8 mouse cellular contexts compared by ENCODE assay signal in the genomic region with DNA sequence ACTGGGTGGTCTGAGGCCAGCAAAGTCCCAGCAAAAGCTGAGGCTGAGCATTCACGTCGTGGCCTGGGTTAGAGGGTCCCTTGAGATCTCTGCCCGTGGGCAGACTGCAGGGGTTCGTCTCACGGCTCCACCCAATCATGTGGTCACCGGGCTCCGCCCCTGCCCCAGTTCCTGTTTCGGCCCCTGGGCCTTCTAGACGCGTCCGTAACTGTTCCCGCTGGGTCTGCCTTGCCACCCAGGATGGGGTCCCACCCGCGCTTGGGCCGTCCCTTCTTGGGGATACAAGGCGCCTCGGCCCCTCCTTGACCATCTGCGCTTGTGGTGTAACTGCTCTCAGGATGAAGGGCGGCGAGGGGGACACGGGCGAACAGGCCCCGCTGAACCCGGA. TPM values are rescaled to one million over a fixed set of nuclear protein-coding genes. Genes with fewer than 3 reads are reported as not detected.
DNase-seq lines count a peak whose midpoint lies in the region; ATAC-seq and TF ChIP-seq lines count a peak whose summit lies in the region.

A gene (plus strand): TSS at position 165 of the 388 bp plus-strand sequence.

- H3K9ac ChIP-seq in heart, embryonic 13.5 days: peak within 1 kb of the TSS; percentile 92
- H3K9ac ChIP-seq in liver, embryonic 14.5 days (replicated peaks): peak within 1 kb of the TSS; percentile 90
- peak within 1 kb of the TSS; percentile 95 for H3K9ac ChIP-seq in stomach, postnatal 0 days (ENCODE audit: low read length)

- peaks cover 12% of the 10 kb centered on the region for H3K79me2 ChIP-seq in C2C12 (ENCODE audit: control insufficient read depth, insufficient read depth)

- no peak for TF ChIP-seq EP300 in liver, embryonic 14.5 days (IDR thresholded peaks at IDR 0.05; ENCODE audit: low read depth)
- no peak for TF ChIP-seq EP300 in stomach, postnatal 0 days (optimal IDR thresholded peaks at IDR 0.05)

- no peaks in the 10 kb centered on the region for H3K9me3 ChIP-seq in heart, embryonic 13.5 days
- H3K9me3 ChIP-seq in liver, embryonic 14.5 days (ENCODE audit: control insufficient read depth, low read length): no peaks in the 10 kb centered on the region
- no peaks in the 10 kb centered on the region for H3K9me3 ChIP-seq in stomach, postnatal 0 days (ENCODE audit: control insufficient read depth, low read length)

- DNase-seq in brain, adult 2 months (ENCODE audit: low read depth, low spot score): peak; percentile 88
- DNase-seq in fibroblast of lung, adult 2 months (ENCODE audit: low read depth): peak; percentile 66
- peak; percentile 94 for DNase-seq in kidney, postnatal 10 days
- DNase-seq in liver, embryonic 14.5 days (ENCODE audit: low read depth in 3 of 3, low spot score in 3 of 3): peak in 1 of 3 experiments; percentile 52
- peak; percentile 82 for DNase-seq in neural tube, embryonic 10.5 days (ENCODE audit: extremely low spot score, low spot score)
- DNase-seq in stomach, postnatal 0 days (ENCODE audit: low spot score): peak; percentile 90

- no peaks in the 10 kb centered on the region for H3K79me3 ChIP-seq in C2C12 (ENCODE audit: low read depth)

- TF ChIP-seq CTCF in C2C12 (IDR thresholded peaks at IDR 0.05; ENCODE audit: control insufficient read depth, insufficient read depth, insufficient read length): no peak
- TF ChIP-seq CTCF in liver, embryonic 14.5 days (IDR thresholded peaks at IDR 0.05; ENCODE audit: low read depth): no peak
- TF ChIP-seq CTCF in stomach, postnatal 0 days (IDR thresholded peaks at IDR 0.05; ENCODE audit: low read depth): no peak

- H3ac ChIP-seq in C2C12 (ENCODE audit: control insufficient read depth, insufficient read length, low read depth): peak within 1 kb of the TSS; percentile 83

- H3K4me1 ChIP-seq in heart, embryonic 13.5 days: peaks cover 34% of the 10 kb centered on the region
- peaks cover 35 to 53% of the 10 kb centered on the region in 2 experiments for H3K4me1 ChIP-seq in liver, embryonic 14.5 days (replicated peaks; ENCODE audit: control insufficient read depth in 2 of 2, insufficient read depth in 2 of 2, low read length in 1 of 2)
- H3K4me1 ChIP-seq in stomach, postnatal 0 days (replicated peaks; ENCODE audit: control insufficient read depth, insufficient read depth): peaks cover 4% of the 10 kb centered on the region; the same call in 1 of the 2 replicates

- H3K36me3 ChIP-seq in C2C12 (ENCODE audit: control insufficient read depth, insufficient read depth): peaks cover 18% of the 10 kb centered on the region
- peaks cover 41% of the 10 kb centered on the region for H3K36me3 ChIP-seq in heart, embryonic 13.5 days
- no peaks in the 10 kb centered on the region for H3K36me3 ChIP-seq in liver, embryonic 14.5 days (replicated peaks; ENCODE audit: control insufficient read depth, insufficient read depth, low read depth)
- H3K36me3 ChIP-seq in stomach, postnatal 0 days (ENCODE audit: control insufficient read depth, insufficient read depth, low read length): peaks cover 3% of the 10 kb centered on the region; the same call in 1 of the 2 replicates

- peak within 1 kb of the TSS; percentile 80 for H3K27ac ChIP-seq in heart, embryonic 13.5 days (replicated peaks)
- peak within 1 kb of the TSS; percentile 93 for H3K27ac ChIP-seq in liver, embryonic 14.5 days
- peak within 1 kb of the TSS; percentile 91 for H3K27ac ChIP-seq in stomach, postnatal 0 days (replicated peaks)

- no peaks in the 10 kb centered on the region for H3K27me3 ChIP-seq in C2C12 (ENCODE audit: control insufficient read depth, insufficient read depth, insufficient read length)
- no peaks in the 10 kb centered on the region for H3K27me3 ChIP-seq in heart, embryonic 13.5 days (replicated peaks)
- H3K27me3 ChIP-seq in liver, embryonic 14.5 days (ENCODE audit: control insufficient read depth, insufficient read depth, low read length): no peaks in the 10 kb centered on the region
- H3K27me3 ChIP-seq in stomach, postnatal 0 days (ENCODE audit: control insufficient read depth, insufficient read depth, low read length): no peaks in the 10 kb centered on the region

- peak within 1 kb of the TSS; percentile 77 for H3K4me2 ChIP-seq in heart, embryonic 13.5 days
- peak within 1 kb of the TSS; percentile 94 for H3K4me2 ChIP-seq in liver, embryonic 14.5 days (ENCODE audit: low read depth)
- H3K4me2 ChIP-seq in stomach, postnatal 0 days (replicated peaks; ENCODE audit: low read depth): peak within 1 kb of the TSS; percentile 86

- under 1% methylated on average over 24 of the region's 24 CpGs for WGBS in heart, embryonic 13.5 days
- WGBS in liver, embryonic 14.5 days (ENCODE audit: insufficient replicate concordance): under 1% methylated on average over 24 of the region's 24 CpGs
- WGBS in stomach, postnatal 0 days: 1% methylated on average over 24 of the region's 24 CpGs

- H3K4me3 ChIP-seq in C2C12 (ENCODE audit: insufficient read depth, poor library complexity, severe bottlenecking): peak within 1 kb of the TSS; percentile 37
- peak within 1 kb of the TSS; percentile 64 for H3K4me3 ChIP-seq in heart, embryonic 13.5 days
- H3K4me3 ChIP-seq in liver, embryonic 14.5 days (ENCODE audit: insufficient read depth in 1 of 2, low read depth in 2 of 2, low read length in 2 of 2): peak within 1 kb of the TSS; percentile 58 to 72
- peak within 1 kb of the TSS; percentile 74 for H3K4me3 ChIP-seq in stomach, postnatal 0 days (ENCODE audit: low read depth, low read length)

- peak; percentile 71; the same call in 1 of the 2 replicates for ATAC-seq in heart, embryonic 13.5 days (ENCODE audit: extremely low read depth, insufficient number of reproducible peaks, low FRiP score, low TSS enrichment)
- ATAC-seq in liver, embryonic 14.5 days (ENCODE audit: insufficient read depth): peak; percentile 11; the same call in 1 of the 2 replicates
- peak; percentile 75 for ATAC-seq in stomach, postnatal 0 days (ENCODE audit: low FRiP score, low TSS enrichment)

TF ChIP-seq in C2C12, 6 proteins besides CTCF, POLR2A, EP300 and RAD21:
- peak; percentile 72 for TF ChIP-seq USF1 (IDR thresholded peaks at IDR 0.05; ENCODE audit: low read depth)
- no peak for TF ChIP-seq CEBPB (IDR thresholded peaks at IDR 0.05; ENCODE audit: low read depth)

RNA-seq across cellular contexts. Expression of the gene that starts here (rescaled TPM):
- 15.0 TPM for polyA plus RNA-seq in C2C12 (2012; fragmentation: generic; extraction: Trizol)
- 15.8 and 15.9 TPM in 2 replicates for polyA plus RNA-seq in heart, embryonic 13.5 days (2015; fragmentation: Nextera tagmentation; extraction: Ambion mirVana)
- polyA plus RNA-seq in liver, embryonic 14.5 days (2012; rRNA removed): 6.9 and 7.2 TPM in 2 replicates
- polyA plus RNA-seq in liver, embryonic 14.5 days (2014; fragmentation: Nextera tagmentation; extraction: Ambion mirVana): 3.9 and 4.9 TPM in 2 replicates
- 18.6 and 20.0 TPM in 2 replicates for polyA plus RNA-seq in stomach, postnatal 0 days (2015; fragmentation: Nextera tagmentation; extraction: Ambion mirVana)

Comparison
In these comparisons a context has a peak if more than half of its experiments do, and no peak if none do; other contexts are left out.
1. ATAC-seq: peak in every context shown above with its lines; median percentile 75 in stomach, postnatal 0 days; 71 in heart, embryonic 13.5 days; 11 in liver, embryonic 14.5 days.